Mouse (Mus musculus) stomach, embryonic 15.5 days (tissue): ENCODE results near the gene E2f2. TPM values are rescaled to one million over a fixed set of nuclear protein-coding genes. Genes with fewer than 3 reads are reported as not detected.
A peak's percentile ranks its signal among the peaks of the same experiment; 100 is the strongest.

Experiments used
- ATAC-seq: fragments of 200-750 bp; cut with Nextera tagmentation; 2 replicates; pipeline ENCODE4 v1.8.0; 2017; ENCODE audit warnings: low read depth, moderate number of reproducible peaks, moderate TSS enrichment; ENCODE audit not compliant: insufficient read depth, low FRiP score
- H3K27ac ChIP-seq: fragments of 300-500 bp; sonication (generic); 2 replicates; pipeline ENCODE4 v1.5.1; 2015; ENCODE audit warnings: mild to moderate bottlenecking, inconsistent platforms
- H3K27me3 ChIP-seq: fragments of 300-500 bp; sonication (generic); replicated peaks from 2 replicates; pipeline ENCODE4 v1.6.1; 2015; ENCODE audit warnings: inconsistent platforms
- H3K36me3 ChIP-seq: fragments of 300-500 bp; sonication (generic); 2 replicates; pipeline ENCODE4 v1.6.1; 2015; ENCODE audit warnings: inconsistent platforms
- H3K4me1 ChIP-seq: fragments of 300-500 bp; sonication (generic); 2 replicates; pipeline ENCODE4 v1.6.1; 2015; ENCODE audit warnings: inconsistent platforms
- H3K4me2 ChIP-seq: fragments of 300-500 bp; sonication (generic); 2 replicates; pipeline ENCODE4 v1.6.1; 2015; ENCODE audit warnings: mild to moderate bottlenecking, inconsistent platforms
- H3K4me3 ChIP-seq: fragments of 300-500 bp; sonication (generic); replicated peaks from 2 replicates; pipeline ENCODE4 v1.5.1; 2015; ENCODE audit warnings: inconsistent platforms
- H3K9ac ChIP-seq: fragments of 300-500 bp; sonication (generic); 2 replicates; pipeline ENCODE4 v1.6.1; 2015; ENCODE audit warnings: inconsistent platforms
- H3K9me3 ChIP-seq: fragments of 300-500 bp; sonication (generic); 2 replicates; pipeline ENCODE4 v1.6.1; 2016; ENCODE audit warnings: inconsistent platforms
- WGBS: fragments of 180-500 bp; shearing (Covaris S2); methylation state at CpG from one replicate; pipeline ENCODE4 v1.1.7; 2015; 5-methylcytosine and 5-hydroxymethylcytosine counted together
- polyA plus RNA-seq: library from polyadenylated mRNA; unstranded; fragments of >200 nt; fragmentation: Nextera tagmentation; extraction: Ambion mirVana; gene quantifications from 2 replicates; pipeline ENCODE4 v1.2.1, GENCODE M21; 2015

The E2f2 gene
- polyA plus RNA-seq, 1 experiment from 2014 or later, result 11.4 TPM

DNA sequence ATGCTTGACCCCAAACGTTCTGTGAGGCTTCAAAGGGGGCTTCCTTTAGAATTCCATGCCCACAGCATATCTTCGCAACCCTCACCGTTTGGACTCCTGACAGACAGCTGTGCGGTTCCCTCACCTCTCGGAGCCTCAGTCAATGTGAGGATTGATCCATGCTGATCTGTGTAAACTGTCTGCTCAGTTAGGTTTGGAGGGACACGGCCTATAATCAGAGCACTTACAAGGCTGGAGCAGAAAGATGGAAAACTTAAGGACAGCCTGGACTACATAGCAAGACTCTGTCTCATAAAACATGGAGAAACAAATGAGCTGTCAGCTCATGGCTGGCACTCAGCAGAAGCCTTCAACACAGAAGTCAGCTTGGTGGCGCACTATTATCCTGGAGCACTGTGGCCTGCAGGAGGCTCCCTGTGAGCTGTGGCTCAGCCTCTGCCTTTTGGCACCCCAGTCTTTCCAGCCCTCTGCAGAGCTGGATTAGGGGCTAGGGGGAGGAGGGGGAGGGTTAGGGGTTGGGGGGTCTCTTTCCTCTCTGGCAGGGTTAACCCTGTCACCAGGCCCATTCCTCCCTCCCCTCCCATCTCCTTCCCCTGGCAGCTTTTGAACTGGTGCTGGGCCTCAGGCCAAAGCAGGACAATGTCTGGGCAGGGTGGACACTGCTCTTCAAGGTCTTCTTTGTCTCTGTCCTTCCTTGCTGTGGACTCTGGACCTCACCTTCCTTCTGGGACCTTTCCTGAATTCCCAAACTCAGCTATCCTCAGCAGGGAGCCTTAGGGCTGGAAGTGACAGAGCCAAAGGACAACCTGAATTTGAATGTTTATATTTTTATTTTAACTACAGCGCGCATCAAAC lies 36.1 kb upstream of the E2f2 start:
- Histone ChIP-seq H3K36me3 (no peaks in the 10 kb centered on the region), H3K27me3 (no peaks in the 10 kb centered on the region), H3K27ac (peak overlapping the region; percentile 97), H3K4me1 (peaks cover 39% of the 10 kb centered on the region), H3K9ac (no peak overlapping the region), H3K4me3 (no peak overlapping the region), H3K9me3 (no peaks in the 10 kb centered on the region), H3K4me2 (peak overlapping the region; percentile 86)
- ATAC-seq, result no peak; the same call in 1 of the 2 replicates
- WGBS, result 43% methylated on average over 9 of the region's 9 CpGs

DNA sequence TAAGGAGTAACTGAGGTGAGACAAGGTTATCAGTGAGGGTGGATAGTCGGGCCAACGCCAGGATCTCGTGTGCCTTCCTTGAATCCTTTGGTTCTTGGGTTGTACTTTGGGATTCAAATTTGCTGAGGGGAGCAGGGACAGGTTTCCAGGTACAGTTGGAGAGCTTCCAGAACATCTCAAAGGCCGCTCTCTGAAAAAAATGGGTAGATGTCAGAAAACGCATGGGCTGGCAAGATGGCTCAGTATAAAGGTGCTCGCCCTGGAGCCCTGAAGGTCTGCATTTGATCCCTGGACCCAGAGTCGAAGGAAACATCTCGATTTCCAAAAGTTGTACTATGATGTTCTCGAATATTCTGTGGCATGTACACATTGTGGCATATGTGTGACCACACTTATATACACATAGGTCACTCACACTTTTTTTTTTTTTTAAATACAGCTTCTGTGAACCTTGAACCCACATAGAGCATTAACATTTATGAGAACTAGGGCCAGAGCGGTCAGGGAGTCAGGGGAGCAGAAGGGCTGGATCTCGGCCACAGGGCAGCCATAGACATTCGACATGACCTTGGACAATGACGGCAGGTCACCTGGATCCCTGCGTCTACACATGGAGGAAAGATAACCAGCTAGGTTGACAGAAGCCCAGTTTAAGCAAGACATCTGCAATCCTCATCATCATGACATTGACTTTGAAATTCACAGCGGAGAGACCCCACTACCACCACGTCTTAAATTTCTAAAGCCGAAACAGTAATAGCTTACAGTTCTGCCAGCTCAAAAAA lies 32.7 kb upstream of the E2f2 start:
- Histone ChIP-seq H3K27ac (peak overlapping the region; percentile 94), H3K4me3 (no peak overlapping the region), H3K9me3 (no peaks in the 10 kb centered on the region), H3K9ac (no peak overlapping the region), H3K27me3 (no peaks in the 10 kb centered on the region), H3K4me2 (peak overlapping the region; percentile 44), H3K36me3 (no peaks in the 10 kb centered on the region), H3K4me1 (peaks cover 48% of the 10 kb centered on the region)
- ATAC-seq, result no peak
- 48% methylated on average over 17 of the region's 17 CpGs for WGBS

DNA sequence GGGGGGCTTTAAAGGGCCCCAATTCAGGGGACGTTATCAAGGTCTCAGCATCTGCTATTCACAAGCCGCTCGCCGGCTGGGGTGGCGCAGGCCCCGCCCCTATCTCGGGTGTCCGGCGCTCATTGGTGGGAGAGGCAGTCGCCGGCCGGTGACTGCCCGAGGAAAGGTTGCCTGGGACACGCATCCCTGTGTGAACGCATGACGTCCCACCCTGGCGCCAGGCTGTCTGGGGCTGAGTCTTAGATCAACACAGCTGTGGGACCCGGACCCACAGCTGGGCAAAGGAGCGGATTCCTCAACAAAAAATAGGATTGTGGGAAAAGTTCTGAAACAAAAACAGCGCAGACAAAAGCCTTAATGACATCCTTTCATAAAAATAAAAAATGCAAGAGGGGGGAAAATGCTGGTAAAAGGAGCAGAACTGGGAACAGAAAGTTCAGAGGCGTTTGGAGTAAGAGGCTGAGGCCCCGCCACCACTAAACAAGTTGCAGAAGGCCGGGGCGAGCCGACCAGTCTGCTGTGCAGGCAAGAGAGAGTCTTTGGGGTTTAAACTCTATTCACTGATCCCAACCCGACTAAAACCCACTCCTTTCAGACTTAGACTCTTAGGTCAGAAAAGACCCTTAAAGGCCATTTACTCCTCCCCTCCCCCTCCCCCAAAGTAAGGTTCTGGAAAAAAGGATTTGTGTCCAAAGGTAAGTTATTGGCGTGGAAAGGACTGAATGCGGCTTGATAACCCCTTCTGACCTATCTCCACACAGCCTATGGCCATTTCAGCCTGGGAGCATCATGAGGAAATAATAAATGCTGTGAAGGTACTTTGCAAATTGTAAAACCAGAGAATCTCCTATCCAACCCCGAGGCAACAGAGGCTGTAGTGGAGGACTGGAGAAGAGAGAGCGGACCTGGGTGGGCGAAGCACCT lies 31.6 kb upstream of the E2f2 start:
- peak overlapping the region; percentile 19; the same call in 1 of the 2 replicates for H3K4me3 ChIP-seq
- H3K9ac ChIP-seq, result no peak overlapping the region; the same call in 1 of the 2 replicates
- H3K27me3 ChIP-seq, result no peaks in the 10 kb centered on the region
- 8% methylated on average over 31 of the region's 31 CpGs for WGBS
- H3K4me1 ChIP-seq, result peaks cover 44% of the 10 kb centered on the region
- ATAC-seq, result peak; percentile 84
- no peaks in the 10 kb centered on the region for H3K9me3 ChIP-seq
- H3K4me2 ChIP-seq, result peak overlapping the region; percentile 44
- H3K27ac ChIP-seq, result peak overlapping the region; percentile 94
- no peaks in the 10 kb centered on the region for H3K36me3 ChIP-seq

DNA sequence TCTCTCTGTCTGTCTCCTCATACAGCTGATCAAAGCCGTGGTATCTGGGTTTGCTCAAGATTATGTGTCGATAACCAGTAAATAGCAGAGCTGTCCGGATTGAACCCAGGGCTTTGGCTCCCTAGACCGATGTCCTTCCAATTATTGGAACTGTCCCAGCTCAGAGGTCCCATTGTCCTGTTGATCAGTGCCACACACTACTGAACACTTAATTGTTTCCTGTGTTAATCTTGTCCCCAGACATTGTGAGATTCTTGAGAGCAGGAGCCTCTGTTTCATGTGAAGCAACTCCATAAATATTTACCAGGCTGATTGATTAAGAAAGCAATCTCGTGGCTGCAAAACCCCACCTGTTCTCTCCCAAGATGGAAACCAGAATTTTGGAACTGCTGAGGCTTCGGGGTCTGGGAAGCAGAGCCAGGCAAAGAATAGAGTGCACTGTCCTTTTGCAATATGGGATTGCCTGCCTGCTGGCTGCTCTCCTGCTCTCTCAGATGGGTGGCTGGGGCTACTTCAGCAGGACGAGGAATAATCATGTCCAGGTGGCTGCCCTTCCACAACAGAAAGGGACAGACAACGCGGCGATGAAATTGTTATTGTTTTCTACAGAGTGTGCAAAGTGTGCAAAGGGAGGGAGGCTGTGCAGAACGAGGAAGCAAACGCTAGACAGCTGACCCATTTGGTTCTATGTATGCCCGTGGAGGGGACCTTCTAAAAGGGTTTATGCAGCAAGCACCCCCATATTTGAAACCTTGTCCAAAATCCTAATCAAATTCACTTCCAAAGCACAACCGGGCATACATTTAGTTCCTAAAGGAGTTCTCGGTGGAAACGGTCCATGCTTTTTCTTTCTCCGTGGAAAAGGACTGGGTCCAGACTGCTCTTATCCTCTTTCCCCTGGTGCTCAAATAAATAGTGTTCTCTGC lies 29.7 kb upstream of the E2f2 start:
- Histone ChIP-seq H3K27me3 (no peaks in the 10 kb centered on the region), H3K9me3 (no peaks in the 10 kb centered on the region), H3K36me3 (no peaks in the 10 kb centered on the region), H3K4me3 (peak overlapping the region; percentile 70), H3K4me1 (peaks cover 47% of the 10 kb centered on the region), H3K4me2 (peak overlapping the region; percentile 71), H3K9ac (no peak overlapping the region), H3K27ac (peak overlapping the region; percentile 94)
- ATAC-seq, result no peak
- WGBS, result 12% methylated on average over 17 of the region's 17 CpGs

DNA sequence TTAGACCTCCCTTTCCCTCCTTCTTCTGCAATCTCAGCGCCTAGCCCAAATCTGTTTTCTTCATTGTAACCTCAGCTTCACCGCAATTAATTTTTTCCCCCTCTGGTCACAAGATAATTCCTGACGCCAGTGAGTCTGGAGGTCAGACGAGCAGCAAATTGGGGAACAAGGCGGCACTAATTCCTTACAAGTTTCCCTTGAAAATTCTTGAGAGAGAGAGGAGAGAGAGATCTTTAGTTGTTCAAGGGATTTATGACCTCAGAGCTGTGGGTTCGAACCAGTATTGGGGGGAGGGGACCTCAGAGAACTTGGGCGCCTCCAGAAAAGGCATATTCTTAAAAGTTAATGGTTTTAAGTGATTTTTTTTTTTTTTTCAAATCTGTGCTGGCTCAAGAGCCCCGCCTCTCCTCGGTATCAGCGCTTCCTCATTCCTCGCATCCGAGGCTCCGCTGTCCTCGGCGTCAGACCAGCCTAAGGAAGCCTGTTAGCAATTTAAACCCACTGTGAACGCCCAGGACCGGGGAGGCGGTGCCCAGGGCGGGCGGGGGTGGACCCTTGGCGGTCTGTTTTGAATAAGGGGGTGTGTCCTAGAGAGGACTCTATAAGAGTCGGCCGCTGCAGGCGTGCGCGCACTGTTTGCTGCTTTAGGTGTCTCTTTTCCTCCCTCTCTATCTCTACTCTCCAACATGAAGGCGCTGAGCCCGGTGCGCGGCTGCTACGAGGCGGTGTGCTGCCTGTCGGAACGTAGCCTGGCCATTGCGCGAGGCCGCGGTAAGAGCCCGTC lies 28.8 kb upstream of the E2f2 start, which contains the start of gene Id3:
Gene Id3, plus strand, starts transcription at position 305 of the 784 bp plus-strand sequence.
- Histone ChIP-seq H3K9me3 (no peaks in the 10 kb centered on the region), H3K9ac (peak within 1 kb of the TSS; percentile 78), H3K27ac (peak within 1 kb of the TSS; percentile 94), H3K36me3 (no peaks in the 10 kb centered on the region), H3K4me3 (peak within 1 kb of the TSS; percentile 70), H3K4me1 (peaks cover 50% of the 10 kb centered on the region), H3K4me2 (peak within 1 kb of the TSS; percentile 71), H3K27me3 (no peaks in the 10 kb centered on the region)
- ATAC-seq, result peak; percentile 85
- under 1% methylated on average over 39 of the region's 39 CpGs for WGBS

DNA sequence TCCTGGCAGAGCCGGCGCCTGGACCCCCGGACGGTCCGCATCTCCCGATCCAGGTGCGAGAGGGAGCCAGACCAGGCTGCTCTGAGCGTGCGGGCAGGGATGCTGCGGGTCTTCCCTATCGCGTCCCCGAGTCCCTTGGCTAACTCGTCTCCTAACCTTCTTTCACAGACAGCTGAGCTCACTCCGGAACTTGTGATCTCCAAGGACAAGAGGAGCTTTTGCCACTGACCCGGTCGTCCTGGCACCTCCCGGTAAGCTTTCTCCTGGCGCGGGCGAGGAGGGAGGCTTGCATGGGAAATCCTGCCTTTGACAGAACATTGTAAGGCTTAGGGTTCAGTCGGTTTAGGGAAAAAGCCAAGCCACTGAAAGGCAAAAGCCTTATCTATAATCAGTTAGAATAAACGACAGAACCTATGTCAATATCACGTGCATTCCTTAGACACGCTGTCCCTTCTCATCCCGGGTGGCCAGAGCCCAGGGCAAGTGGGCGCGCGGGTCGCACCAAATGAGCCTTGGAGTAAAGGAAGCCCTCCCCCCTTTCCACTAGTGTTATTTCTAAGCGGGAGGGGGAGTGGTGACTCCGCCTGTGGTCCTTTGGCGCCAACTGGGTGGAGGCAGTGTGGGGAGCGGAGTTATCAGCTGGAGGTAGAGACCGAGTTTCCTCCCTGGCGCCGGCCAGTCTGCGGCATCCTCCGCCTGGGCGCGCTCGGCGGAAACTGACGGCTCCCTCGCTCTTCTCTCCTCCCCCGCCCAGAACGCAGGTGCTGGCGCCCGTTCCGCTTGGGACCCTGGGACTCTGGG lies 27.9 kb upstream of the E2f2 start:
- H3K27me3 ChIP-seq, result no peaks in the 10 kb centered on the region
- ATAC-seq, result no peak; the same call in 1 of the 2 replicates
- H3K4me3 ChIP-seq, result peak overlapping the region; percentile 70
- peak overlapping the region; percentile 78 for H3K9ac ChIP-seq
- peak overlapping the region; percentile 94 for H3K27ac ChIP-seq
- H3K36me3 ChIP-seq, result no peaks in the 10 kb centered on the region
- WGBS, result under 1% methylated on average over 50 of the region's 50 CpGs
- no peaks in the 10 kb centered on the region for H3K9me3 ChIP-seq
- peaks cover 54% of the 10 kb centered on the region for H3K4me1 ChIP-seq
- H3K4me2 ChIP-seq, result peak overlapping the region; percentile 71

DNA sequence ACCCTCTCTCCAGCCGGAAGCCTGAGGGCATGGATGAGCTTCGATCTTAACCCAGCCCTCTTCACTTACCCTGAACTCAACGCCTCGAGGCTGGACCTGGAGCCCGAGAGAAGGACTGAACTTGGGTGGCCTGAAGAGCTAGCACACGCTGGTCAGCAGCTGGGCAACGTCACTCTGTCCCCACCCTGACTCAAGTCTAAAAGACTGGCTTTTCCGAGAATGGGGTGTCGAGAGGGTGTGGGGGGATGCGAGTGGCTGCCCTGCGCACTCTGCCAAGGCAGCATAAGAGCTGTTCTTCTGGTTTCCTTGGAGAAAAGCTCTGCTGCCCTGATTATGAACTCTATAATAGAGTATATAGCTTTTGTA lies 27.3 kb upstream of the E2f2 start:
- H3K9me3 ChIP-seq, result no peaks in the 10 kb centered on the region
- no peaks in the 10 kb centered on the region for H3K27me3 ChIP-seq
- H3K4me1 ChIP-seq, result peaks cover 48% of the 10 kb centered on the region
- peak overlapping the region; percentile 70 for H3K4me3 ChIP-seq
- H3K4me2 ChIP-seq, result peak overlapping the region; percentile 71
- WGBS, result under 1% methylated on average over 11 of the region's 11 CpGs
- no peaks in the 10 kb centered on the region for H3K36me3 ChIP-seq
- peak overlapping the region; percentile 78 for H3K9ac ChIP-seq
- H3K27ac ChIP-seq, result peak overlapping the region; percentile 94
- ATAC-seq, result no peak

DNA sequence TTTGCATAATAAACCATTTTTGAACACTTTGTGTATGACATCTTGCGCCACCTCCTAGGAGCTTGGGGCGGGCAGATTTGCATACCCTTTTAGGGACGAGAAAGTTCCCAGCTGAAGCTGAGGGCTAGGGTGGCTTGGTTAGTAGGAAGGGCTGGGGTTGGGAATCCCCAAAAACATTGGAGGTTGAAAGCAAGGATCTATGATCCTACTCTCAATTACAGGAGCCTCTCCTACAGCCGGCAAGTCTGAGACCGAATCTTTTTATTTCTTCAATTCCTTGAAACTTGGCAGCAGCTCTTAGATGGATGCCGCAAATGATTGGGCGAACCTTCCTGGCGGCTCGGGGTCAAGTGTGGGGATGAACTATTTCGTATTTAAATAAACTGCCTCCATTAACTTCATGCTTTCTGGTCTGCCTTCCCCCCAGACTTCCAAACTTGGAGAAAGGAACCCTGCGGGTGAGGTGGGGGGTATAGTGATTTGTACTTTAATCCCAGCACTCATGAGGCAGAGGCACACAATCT lies 26.8 kb upstream of the E2f2 start:
- no peaks in the 10 kb centered on the region for H3K27me3 ChIP-seq
- peak overlapping the region; percentile 78 for H3K9ac ChIP-seq
- peak overlapping the region; percentile 94 for H3K27ac ChIP-seq
- H3K4me1 ChIP-seq, result peaks cover 48% of the 10 kb centered on the region
- H3K36me3 ChIP-seq, result no peaks in the 10 kb centered on the region
- H3K4me3 ChIP-seq, result peak overlapping the region; percentile 70
- no peak for ATAC-seq
- WGBS, result 12% methylated on average over 11 of the region's 11 CpGs
- peak overlapping the region; percentile 71 for H3K4me2 ChIP-seq
- H3K9me3 ChIP-seq, result no peaks in the 10 kb centered on the region

DNA sequence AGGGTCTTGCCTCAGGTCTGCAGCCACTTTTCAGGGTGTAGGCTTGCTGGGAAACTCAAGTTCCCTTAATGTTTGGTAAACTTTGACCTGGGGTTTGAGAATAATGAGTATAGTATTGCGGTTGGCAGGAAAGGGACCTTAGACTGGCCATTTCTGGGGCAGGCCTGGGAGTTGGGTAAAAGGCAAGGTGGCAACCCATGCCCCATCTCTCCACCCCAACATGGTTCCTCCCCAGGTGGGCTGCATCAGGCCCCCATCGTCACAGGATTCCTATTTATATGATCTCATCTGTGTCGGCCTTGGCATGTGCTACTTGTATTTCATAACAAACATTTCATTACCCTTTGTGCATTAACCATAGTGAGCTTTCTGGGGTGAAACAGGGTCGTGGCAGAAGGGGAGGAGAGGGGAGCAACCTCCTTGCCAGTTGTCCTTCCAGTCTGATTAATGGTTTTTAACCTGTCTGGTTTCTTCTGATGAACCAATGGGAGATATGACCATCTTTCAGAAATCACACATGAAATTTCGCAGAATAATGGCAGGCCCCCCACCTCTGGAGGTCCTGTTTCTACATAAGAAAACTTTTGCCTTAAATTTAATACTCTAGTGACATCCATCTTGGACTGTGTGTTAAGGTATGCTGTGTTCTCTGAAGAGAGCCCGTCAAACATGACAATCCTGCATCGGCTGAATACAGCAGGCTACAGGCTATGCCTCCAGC lies 26.0 kb upstream of the E2f2 start:
- H3K9me3 ChIP-seq, result no peaks in the 10 kb centered on the region
- H3K27ac ChIP-seq, result peak overlapping the region; percentile 94
- H3K4me3 ChIP-seq, result peak overlapping the region; percentile 70
- ATAC-seq, result no peak
- H3K4me2 ChIP-seq, result peak overlapping the region; percentile 71
- no peaks in the 10 kb centered on the region for H3K36me3 ChIP-seq
- H3K4me1 ChIP-seq, result peaks cover 43% of the 10 kb centered on the region
- 23% methylated on average over 7 of the region's 7 CpGs for WGBS
- peak overlapping the region; percentile 78; the same call in 1 of the 2 replicates for H3K9ac ChIP-seq
- no peaks in the 10 kb centered on the region for H3K27me3 ChIP-seq
